Mouse (Mus musculus) c-Kit-positive CD71-negative TER-119-negative erythroid progenitor cells, embryonic 14.5 days (primary cell): Measurements from ENCODE around the gene Kcp.

Experiments
- DNase-seq: peaks from one replicate; pipeline ENCODE4 v3.0.0-alpha.2; 2013; ENCODE audit warnings: low read depth

Kcp gene

GRCm38 (mm10) chr6:29523301-29524033, 15.7 kb upstream of the Kcp start:
- DNase-seq, result no peak

- no peak for DNase-seq
Measured at GRCm38 (mm10) chr6:29522626-29523300, 15.0 kb upstream of the Kcp start.

- DNase-seq, result peak; percentile 78
Measured at GRCm38 (mm10) chr6:29517139-29517538, 9.4 kb upstream of the Kcp start.

- DNase-seq, result peak; percentile 47
Measured at GRCm38 (mm10) chr6:29513284-29513683, 5.5 kb upstream of the Kcp start.

GRCm38 (mm10) chr6:29509086-29509485, 1.3 kb upstream of the Kcp start:
- no peak for DNase-seq

GRCm38 (mm10) chr6:29506834-29507233, 918 bp downstream of the Kcp start:
- DNase-seq, result no peak

GRCm38 (mm10) chr6:29505493-29505892, 2.3 kb downstream of the Kcp start:
- DNase-seq, result no peak

- DNase-seq, result no peak
Measured at GRCm38 (mm10) chr6:29501599-29501998, 6.2 kb downstream of the Kcp start.

GRCm38 (mm10) chr6:29500810-29501209, 6.9 kb downstream of the Kcp start:
- no peak for DNase-seq

- DNase-seq, result no peak
Measured at GRCm38 (mm10) chr6:29500177-29500576, 7.6 kb downstream of the Kcp start.

GRCm38 (mm10) chr6:29497791-29498190, 10.0 kb downstream of the Kcp start:
- no peak for DNase-seq

- DNase-seq, result no peak
Measured at GRCm38 (mm10) chr6:29496270-29496669, 11.5 kb downstream of the Kcp start.

GRCm38 (mm10) chr6:29494101-29494500, 13.7 kb downstream of the Kcp start:
- no peak for DNase-seq

GRCm38 (mm10) chr6:29485951-29486350, 21.8 kb downstream of the Kcp start:
- no peak for DNase-seq

GRCm38 (mm10) chr6:29484716-29485559, 22.8 kb downstream of the Kcp start:
- peak; percentile 69 for DNase-seq

- DNase-seq, result no peak
Measured at GRCm38 (mm10) chr6:29482691-29483090, 25.1 kb downstream of the Kcp start.

GRCm38 (mm10) chr6:29474736-29475135, 33.0 kb downstream of the Kcp start:
- DNase-seq, result no peak

GRCm38 (mm10) chr6:29473941-29474691, 33.6 kb downstream of the Kcp start:
- peak; percentile 86 for DNase-seq

GRCm38 (mm10) chr6:29471137-29471536, 36.6 kb downstream of the Kcp start, which contains the start of gene Atp6v1fnb:
Gene Atp6v1fnb, plus strand, starts transcription at chr6:29471437.
- DNase-seq, result no peak

- no peak for DNase-seq
Measured at GRCm38 (mm10) chr6:29468851-29469250, 38.9 kb downstream of the Kcp start.

GRCm38 (mm10) chr6:29467583-29468354, 40.0 kb downstream of the Kcp start, which contains the start of gene Atp6v1f:
Gene Atp6v1f, plus strand, starts transcription at chr6:29467718.
- DNase-seq, result peak; percentile 92
